Mouse (Mus musculus): ENCODE measurements around the gene Hmgcll1. TPM values are rescaled to one million over a fixed set of nuclear protein-coding genes. Genes with fewer than 3 reads are reported as not detected.
"Not testable (repeated sequence)": the region's sequence is repeated elsewhere in the genome, so short reads cannot be mapped to it uniquely, and the experiment has no call there.

The Hmgcll1 gene
- polyA plus RNA-seq, 1 experiment = 0.09 TPM

DNA sequence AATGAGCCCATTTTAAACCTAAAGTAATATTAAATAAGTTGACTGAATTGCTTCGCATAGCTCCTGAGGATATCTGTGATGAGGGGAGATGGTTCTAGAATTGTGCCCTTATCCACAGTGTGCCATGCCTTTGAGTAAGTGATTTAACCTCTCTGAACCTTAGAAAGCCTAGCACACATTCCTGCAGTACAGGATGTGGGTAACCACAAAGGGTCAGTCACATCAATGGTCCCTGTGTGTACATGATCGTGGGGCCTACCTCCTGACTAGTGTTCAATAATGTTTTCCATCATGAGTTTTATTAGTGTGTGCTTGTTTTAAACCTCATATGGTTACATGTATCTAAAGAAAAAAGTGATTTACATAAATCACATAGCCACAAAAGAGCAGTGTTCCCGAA, 46.3 kb downstream of the Hmgcll1 start:
- DNase-seq (ENCODE audit: low read depth) = no peak

DNA sequence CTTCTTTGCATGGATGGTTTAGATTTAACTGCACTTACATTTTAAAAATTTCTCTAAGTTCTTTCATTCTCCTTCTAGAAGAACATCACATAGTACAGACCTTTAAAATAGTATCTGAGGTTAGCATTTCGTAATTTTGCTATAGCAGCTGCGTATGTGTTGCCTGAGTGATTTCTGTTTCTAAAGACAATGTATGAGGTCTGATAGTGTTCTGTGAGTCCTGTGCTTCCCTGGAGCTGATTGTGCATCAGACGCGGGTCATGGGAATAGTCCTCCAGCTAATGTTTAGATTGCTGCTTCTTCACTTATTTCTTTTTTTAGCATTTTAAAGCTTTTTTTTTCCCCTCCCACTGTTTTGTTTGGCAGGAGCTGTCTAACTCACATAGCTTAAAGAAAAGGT, 46.8 kb downstream of the Hmgcll1 start:
- DNase-seq (ENCODE audit: low read depth) = no peak

DNA sequence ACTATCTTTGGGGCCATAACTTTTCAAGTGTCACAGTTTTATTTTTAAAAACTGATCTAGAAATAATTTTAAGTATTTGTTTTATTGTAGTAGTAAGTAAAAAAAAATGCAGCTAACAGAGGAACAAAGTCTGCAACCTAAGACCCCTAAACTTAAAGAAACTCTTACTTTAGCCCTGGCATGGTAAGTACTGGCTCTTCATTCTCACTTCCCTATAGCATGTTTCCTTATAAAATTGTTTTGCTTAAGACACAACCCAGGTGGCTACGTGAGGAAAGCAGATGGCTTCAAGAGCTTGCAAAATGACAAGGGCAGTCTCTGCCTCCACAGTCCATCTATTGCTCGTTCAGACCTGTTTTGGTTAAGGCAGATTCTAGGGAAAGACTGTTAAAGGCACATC, 49.5 kb downstream of the Hmgcll1 start:
- no peak for DNase-seq (ENCODE audit: low read depth)

DNA sequence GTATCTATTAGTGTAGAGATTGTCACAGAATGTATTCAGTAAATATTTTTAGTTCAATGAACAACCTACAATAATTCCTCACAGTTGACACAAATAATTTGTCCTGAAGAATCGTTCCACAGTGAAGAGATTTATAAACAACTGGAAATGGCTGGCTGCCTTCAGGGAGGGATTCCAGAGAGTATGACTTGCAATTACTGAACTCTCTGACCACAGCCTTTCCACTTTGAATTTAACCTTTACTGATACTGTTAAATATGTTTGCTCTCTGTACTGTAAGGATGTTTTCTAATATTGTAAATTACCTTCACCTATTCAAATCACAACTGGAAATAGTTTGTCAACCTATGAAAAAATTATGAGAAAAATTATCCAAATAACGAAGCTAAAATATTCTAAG, 76.9 kb downstream of the Hmgcll1 start:
- no peak for DNase-seq (ENCODE audit: low read depth)

DNA sequence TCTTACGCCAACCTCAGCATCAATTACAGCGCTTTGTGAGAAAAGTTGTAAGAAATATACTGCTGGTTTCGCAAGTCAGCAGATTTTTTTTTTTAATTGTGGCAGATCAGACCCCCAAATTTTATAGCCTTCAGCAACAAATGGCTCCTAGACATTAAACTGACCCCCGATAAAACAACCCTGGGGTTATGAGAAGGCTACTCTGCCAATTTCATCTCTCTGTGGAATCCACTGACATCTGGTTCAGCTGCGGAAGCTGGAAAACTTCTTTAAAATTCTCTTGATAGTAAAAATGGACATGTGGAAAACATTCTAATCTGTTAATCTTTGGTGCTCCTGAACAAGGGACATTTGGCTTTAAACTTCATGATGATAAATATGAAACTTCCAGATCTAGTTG, 82.6 kb downstream of the Hmgcll1 start:
- DNase-seq (ENCODE audit: low read depth) = no peak

DNA sequence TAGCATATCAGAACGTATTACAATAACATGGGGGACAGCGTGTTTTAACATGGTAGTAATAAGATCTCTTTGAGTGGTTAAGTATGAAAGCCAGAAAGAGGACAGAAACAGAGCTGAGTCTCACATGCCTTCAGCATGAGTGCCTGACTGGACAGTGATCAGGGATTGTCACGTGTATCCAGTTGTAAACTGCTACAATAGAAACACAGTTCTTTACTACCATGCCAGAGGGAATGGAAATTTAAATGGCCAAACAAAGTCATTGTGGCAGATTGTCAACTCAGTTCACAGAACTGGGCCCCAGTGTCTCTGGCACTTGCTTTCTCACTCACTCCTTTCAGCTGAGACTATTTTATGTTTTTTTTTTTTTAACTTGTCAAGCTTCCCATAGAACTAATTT, 85.3 kb downstream of the Hmgcll1 start:
- no peak for DNase-seq (ENCODE audit: low read depth)

DNA sequence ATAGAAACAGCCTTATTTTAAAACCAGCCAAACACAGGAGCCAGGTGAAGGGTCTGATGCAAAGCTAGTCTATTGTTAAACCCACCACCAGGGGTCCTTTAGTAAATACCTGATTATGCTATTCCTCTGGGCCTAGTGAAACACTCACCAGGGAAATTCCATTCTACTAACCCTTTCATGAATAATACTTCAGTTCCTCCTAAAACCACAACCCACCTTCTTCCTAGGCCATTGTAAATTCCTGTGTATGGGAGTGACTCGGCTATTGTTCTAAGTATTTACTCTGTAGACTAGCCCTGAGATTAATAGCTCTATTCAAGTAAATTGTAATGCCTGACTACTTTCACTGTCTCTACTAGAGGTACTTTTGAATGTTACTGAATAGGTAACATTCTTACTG, 89.8 kb downstream of the Hmgcll1 start:
- not testable (repeated sequence) for DNase-seq (ENCODE audit: low read depth)

DNA sequence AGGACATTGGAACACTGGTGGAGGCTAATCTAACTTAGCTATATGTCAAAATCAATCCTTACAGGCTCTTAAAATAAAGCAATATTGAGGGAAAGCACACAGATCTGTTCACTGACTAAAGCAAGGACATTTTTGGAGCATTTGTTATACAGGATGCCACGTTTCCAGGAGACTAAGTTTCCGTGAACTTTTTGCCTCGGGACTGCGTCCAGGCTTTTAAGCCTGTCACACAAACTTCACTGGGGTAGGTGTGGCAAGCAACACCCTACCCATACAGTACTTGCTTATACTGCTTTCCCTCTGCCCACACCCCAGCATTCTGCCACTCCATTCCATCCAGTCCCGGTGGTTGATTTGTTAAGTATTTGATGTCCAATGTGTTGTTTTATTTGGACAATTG, 90.2 kb downstream of the Hmgcll1 start:
- no peak for DNase-seq (ENCODE audit: low read depth)

DNA sequence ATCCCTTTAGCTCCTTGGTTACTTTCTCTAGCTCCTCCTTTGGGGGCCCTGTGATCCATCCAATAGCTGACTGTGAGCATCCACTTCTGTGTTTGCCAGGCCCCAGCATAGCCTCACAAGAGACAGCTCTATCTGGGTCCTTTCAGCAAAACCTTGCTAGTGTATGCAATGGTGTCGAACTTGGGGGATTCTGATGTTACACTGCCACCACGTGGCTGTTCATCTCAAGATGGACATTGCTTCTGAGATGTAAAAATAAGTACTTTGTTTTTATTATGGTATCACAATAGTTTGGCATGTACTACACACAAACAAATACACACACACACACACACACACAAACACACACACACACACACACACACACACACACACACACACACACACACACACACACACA, 108.2 kb downstream of the Hmgcll1 start:
- DNase-seq (ENCODE audit: low read depth) = not testable (repeated sequence)

DNA sequence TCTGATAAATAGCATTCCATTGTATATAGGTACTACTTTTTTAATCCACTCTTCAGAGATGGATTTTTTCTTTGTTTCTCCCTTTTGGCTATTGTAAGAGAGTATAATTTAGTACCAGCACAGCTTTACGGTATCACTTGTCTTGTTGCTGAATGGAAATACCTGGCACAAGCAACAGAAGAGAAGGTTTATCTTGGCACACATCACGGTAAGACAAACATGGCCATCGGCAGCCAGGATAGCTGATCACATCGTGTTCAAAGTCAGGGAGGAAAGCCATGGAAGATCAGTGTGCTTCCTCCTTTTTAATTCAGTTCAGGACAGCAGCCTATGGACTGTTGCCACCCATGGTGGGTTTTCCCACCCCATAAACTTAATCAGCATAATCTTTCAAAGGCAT, 109.6 kb downstream of the Hmgcll1 start:
- peak; percentile 70 for DNase-seq (ENCODE audit: low read depth)

DNA sequence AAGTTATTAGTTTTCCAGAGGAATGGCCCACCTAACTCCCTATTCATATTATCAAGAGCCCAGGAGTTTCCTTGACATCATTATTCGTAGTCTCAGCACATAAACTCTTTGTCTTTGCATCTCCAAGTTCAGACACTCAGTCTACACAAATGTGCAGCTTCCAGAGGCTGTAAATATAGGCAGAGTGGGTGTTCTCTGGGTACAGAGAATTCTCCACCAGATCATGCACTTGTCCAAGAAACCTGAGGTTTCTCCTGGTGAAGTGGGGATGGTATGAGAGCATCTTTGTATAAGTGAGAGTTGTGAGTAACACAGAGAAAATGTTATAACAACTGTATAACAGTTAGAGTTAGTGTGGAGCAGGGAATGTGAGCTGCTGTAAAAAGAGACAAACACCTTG, 114.7 kb downstream of the Hmgcll1 start:
- DNase-seq (ENCODE audit: low read depth) = no peak

DNA sequence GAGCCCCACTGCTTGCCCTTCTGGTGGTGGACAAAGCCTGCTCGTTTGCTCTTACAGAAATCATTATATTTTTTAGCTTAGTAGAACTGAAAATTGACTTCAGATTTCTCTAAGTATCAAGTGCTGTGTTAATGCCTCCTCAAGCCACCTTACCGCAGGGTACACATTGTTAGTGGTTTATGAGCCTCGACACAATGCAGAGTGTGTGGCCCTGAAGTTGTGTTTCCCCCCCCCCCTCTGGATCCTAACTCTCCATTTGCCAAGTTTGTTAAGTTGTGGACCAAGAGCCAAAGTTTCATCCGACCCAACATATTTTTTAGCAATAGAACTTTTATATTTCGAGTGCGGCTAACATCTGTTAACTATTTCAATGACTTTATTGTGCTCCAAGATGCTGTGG, 119.4 kb downstream of the Hmgcll1 start:
- DNase-seq (ENCODE audit: low read depth) = no peak

DNA sequence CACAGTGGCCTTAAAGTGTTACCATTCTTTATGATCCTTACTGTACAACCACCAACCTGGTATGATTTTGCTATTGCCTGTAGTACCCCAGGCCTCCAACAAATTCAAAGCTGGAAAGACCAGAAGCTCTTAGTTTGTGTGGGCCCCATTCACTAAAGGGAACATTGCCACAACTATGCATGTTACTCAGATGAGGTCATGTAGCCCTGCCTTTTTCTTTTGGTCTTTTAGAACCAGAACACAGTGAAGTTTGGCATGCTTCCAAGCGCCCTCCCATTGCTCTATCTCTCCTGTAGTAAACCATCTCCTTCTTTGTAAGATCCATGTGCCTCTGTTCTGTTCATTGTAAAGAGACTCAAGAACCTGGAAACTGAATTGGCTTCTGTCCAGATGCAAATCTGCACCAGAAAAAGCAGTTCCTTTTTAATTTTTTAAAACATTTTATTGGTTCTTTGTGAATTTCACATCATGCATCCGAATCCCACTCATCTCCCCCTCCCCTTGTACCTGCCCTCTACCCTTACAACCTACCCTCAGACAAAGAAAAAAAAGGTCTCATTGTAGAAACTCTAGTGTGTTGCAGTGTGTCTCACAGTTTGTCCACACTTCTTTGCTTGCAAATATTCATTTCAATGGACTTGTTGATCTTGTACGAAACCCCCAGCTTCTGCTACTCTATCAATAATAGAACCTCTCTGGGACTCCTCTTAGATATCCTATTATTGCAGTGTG, 123.9 kb downstream of the Hmgcll1 start:
- DNase-seq (ENCODE audit: low read depth) = no peak

DNA sequence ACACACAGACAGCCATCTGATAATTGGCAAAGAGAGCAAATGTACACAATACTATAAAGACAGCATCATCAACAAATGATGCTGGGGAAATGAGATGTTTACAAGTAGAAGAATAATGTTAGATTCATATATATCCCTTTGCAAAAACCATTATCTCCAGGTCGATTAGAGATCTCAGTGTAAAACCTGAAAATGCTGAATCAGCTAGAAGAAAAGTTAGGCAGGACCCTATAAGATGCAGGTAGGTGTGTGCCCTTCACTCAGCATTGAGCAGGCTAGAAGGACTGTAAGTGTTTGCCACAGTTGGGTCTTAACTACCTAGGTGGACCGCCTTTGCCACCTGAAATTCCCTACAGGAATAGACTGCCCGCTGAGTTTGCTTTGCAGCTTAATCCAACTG, 130.9 kb downstream of the Hmgcll1 start:
- no peak for DNase-seq (ENCODE audit: low read depth)

DNA sequence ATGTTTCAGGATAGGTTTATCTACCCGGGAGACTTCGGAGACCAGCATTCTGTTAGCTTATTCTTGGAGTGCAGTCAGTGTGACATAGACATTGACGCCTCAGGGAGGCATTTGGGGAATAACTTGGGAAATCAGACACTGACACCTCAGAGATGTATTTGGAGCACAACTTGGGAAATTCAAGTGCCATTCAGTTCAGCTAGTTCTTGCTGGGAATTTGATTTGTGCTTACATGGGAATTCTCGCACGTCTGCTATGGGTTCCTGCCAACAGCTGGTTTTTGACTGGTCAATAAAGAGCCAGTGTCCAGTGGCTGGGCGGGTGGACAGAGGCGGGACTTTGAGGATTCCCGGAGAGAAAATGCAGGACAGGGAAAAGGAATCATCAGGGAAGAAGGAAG, 147.8 kb downstream of the Hmgcll1 start:
- no peak for DNase-seq (ENCODE audit: low read depth)

DNA sequence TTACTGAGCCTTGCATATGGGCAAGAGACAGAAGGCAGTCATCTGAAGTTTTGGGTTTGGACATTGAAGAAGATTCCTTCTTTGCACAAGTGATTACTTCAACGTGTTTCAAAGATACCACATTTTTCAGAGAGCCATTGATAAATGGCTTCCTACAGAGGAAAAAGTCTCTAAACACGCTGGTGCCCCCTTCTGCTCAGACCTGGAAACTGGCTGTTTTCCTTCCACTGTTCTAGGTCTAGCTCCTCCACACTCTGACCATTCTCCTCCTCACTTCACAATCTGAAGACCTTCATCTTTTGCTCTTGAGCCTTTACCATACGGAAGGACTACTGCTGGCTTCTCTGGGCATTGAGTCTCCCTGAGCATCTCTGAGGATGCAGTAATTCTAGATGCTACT, 153.7 kb downstream of the Hmgcll1 start:
- DNase-seq (ENCODE audit: low read depth) = no peak

DNA sequence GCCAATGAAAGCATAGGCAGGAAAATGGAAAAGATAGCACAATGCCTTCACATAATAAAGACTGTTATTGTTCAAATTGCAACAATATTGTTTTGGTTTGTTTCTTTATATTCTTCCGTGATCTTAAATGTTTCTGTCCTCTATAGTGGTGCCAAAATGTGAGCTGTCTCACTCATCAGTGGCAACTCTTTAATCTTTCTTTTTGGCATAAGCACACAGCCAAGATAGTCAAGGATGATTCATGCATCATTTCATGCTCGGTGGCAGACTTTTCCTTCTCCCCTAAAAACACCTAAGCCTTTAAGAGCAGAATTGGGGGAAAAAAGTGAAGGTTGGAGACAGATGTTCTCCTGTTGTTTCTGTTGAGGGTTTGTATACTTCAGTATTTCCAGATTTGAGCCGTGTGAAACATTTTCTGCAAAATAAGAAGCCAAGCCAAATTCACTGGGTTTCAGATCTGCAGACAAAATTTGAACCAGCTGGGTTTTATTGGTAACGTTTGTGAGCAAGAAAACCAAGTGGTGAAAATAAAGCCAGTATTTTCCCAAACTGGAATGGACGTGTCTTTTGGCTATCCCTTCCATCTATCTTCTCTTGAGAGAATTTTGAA, 158.1 kb downstream of the Hmgcll1 start:
- no peak for DNase-seq (ENCODE audit: low read depth)

DNA sequence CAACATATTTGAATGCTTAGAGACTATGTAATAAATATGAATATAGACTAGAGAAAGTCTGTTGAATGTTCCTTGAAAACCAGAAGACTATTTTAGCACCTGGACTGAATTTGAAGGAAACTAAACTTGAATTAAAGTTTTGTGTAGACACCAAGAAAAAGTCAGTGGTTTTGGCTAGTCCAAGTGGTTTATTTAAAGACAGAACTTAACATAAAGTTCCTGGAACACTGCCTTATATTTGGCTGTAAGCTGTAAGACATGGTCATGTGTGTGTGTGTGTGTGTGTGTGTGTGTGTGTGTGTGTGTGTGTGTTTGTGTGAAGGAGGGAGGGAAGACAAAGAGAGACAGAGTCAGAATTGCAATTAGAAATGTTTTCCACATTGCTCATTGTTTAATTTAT, 164.6 kb downstream of the Hmgcll1 start:
- no peak for DNase-seq (ENCODE audit: low read depth)

Other genes starting within 250 kb of the Hmgcll1 start
- 0.32 and 0.48 TPM in 2 replicates for gene Bmp5, start 239.5 kb upstream of the Hmgcll1 start, polyA plus RNA-seq (2012; rRNA removed)
- not detected in 2 replicates for gene Gfral, start 198.8 kb downstream of the Hmgcll1 start, polyA plus RNA-seq (2012; rRNA removed)

All from gonadal fat pad, adult 2 months (tissue).